Mouse (Mus musculus): ENCODE measurements around the gene Obsl1. TPM values are rescaled to one million over a fixed set of nuclear protein-coding genes. Genes with fewer than 3 reads are reported as not detected.

Obsl1 gene
- polyA plus RNA-seq, 1 experiment from 2014 or later: 75.1 TPM

DNA sequence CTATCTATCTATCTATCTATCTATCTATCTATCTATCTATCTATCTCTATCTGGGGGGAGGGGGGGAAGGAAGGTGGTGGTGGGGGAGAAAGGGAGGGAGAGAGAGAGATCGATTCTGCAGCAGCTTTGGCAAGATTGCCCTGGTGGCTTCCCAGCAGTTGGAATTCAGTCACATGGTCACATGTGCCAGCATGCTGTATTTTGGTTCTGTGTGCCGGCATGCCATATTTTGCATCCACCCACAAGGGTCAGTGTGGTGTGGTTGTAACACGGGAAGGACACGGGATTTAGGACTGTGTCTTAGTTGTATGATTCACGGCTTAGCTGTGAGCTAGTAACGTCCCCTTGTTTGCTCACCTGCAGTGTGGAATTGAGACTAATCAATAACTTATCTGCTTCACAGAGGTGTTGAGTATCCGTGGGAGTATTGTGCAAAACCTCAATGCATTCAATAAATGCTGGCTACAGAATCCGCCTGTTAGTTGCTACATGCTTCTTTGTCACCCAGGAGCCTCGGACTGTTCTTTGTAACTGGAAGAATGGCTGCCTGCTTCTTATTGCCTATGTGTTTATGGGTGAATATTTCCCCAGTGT is 32.4 kb upstream of the Obsl1 start:
- ATAC-seq (ENCODE audit: insufficient read depth, low FRiP score, low read depth): no peak; the same call in 1 of the 2 replicates
- H3K27ac ChIP-seq: 0 out of 2 replicates have a peak overlapping the region, but pooled peaks have one; percentile 31
- WGBS: 58% methylated on average over 9 of the region's 9 CpGs

DNA sequence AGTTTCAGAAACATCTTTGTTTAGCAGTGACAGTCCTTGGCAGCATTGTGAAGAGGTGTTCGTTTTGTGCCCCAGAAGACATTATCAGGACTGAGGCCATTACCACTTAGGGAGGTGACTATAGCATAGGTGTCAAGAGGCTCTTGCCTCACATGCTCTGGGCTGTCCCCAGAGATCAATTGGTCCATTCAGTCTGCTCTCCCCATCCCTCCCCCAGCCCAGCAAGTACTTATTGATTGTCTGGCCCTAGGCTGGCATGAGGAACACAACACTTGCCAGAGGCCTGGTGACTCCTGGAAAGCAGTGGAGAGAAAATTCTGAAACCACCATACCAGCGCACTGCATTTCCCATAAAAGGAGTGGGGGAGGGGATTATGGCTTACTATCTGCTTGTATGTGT is 31.3 kb upstream of the Obsl1 start:
- Histone ChIP-seq H3K27me3 (replicated peaks) (no peaks in the 10 kb centered on the region), H3K9me3 (no peaks in the 10 kb centered on the region), H3K9ac (no peak overlapping the region), H3K4me2 (no peak overlapping the region), H3K4me3 (replicated peaks) (no peak overlapping the region), H3K27ac (no peak overlapping the region), H3K4me1 (no peaks in the 10 kb centered on the region), H3K36me3 (peaks cover 26% of the 10 kb centered on the region; the same call in 1 of the 2 replicates)
- WGBS: 80% methylated on average over 2 of the region's 2 CpGs
- ATAC-seq (ENCODE audit: insufficient read depth, low FRiP score, low read depth): no peak

More for the DNA sequence above, 32.4 kb upstream of the Obsl1 start:
- Histone ChIP-seq H3K4me3 (replicated peaks) (no peak overlapping the region), H3K4me2 (no peak overlapping the region), H3K36me3 (peaks cover 20% of the 10 kb centered on the region; the same call in 1 of the 2 replicates), H3K4me1 (no peaks in the 10 kb centered on the region), H3K9me3 (no peaks in the 10 kb centered on the region), H3K9ac (no peak overlapping the region), H3K27me3 (replicated peaks) (no peaks in the 10 kb centered on the region)

DNA sequence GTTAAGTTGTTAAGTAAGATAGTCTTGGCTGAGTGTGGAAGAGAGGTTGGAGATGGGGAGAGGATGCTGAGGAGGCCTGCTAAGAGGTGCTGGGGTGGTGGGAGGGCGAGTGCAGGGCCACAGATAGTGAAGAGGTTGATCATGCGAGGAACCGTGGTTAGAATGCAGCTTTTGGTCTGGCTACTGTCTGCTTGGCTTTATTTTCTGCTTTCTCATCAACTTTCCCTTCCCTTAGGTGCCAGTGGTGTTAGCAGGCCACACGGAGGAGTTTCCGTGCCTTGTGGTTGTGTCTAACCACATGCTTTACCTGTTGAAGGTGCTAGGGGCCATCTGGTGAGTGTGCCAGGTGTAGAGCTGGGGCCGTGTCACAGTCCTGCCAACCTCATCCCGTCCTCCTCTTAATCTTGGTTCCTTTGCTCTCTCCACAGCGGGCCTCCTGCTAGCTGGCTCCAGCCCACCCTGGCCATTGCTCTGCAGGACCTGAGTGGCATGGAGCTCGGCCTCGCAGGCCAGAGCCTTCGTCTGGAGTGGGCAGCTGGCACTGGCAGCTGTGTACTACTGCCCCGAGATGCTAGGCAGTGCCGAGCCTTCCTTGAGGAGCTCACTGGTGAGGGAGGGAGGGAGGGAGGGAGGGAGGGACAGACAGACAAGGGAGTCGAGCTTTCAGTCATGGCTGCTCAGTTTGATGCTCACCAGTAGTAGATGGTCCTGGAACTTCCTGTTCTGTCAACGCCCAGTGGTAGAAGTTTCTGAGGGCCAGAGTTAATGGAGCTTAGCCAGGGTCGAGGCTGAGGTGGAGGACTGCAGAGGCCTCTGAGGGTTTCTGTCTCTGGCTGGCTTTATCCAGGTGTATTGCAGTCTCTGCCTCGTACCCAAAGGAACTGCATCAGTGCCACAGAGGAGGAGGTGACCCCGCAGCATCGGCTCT is 27.3 kb upstream of the Obsl1 start:
- Histone ChIP-seq H3K4me2 (no peak overlapping the region), H3K4me3 (replicated peaks) (no peak overlapping the region), H3K9ac (no peak overlapping the region), H3K36me3 (peaks cover 52% of the 10 kb centered on the region; the same call in 1 of the 2 replicates), H3K27ac (no peak overlapping the region), H3K9me3 (no peaks in the 10 kb centered on the region), H3K27me3 (replicated peaks) (no peaks in the 10 kb centered on the region), H3K4me1 (no peaks in the 10 kb centered on the region)
- WGBS: 90% methylated on average over 19 of the region's 19 CpGs
- no peak for ATAC-seq (ENCODE audit: insufficient read depth, low FRiP score, low read depth)

DNA sequence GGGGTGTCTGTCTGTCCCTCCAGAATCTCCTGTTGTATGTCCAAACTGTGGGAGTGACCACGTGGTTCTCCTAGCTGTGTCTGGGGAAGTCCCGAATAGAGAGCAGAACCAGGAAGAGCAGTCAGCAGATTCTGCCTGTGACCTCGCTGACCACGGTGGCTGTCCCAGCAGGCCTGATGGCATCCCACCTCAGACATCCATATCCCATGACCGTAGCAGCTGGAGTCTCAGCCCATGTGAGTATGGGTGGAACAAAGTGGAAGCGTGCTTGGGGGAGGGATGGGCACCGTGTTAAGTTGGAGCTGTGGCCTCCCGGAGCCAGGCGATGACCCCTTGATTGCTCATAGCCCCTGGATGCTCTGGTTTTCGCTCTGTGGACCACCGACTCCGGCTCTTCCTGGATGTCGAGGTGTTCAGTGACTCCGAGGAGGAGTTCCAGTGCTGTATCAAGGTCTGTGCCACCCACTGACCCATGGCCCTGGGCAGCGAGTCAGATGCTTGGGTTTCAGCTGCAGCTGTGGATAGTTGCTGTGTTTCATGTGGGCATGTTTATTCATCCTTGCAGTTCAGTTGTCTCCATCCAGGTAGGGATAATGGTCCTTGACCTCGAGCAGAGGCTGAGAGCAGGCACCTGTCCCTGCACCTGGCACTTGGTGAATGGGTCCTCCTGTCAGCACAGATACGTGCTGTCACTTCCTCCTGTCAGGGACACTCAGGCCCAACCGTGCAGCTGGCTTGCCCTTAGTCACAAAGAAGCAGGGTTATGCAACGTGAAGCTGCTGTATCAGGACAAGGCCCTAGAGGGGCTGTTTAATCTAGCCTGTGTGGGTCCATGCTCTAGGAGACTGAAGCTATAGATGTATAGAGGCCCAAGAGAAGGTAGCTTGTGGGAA is 26.3 kb upstream of the Obsl1 start:
- H3K9ac ChIP-seq: no peak overlapping the region
- no peak overlapping the region for H3K4me3 ChIP-seq (replicated peaks)
- H3K9me3 ChIP-seq: no peaks in the 10 kb centered on the region
- no peak overlapping the region for H3K4me2 ChIP-seq
- H3K27me3 ChIP-seq (replicated peaks): no peaks in the 10 kb centered on the region
- H3K36me3 ChIP-seq: peaks cover 59% of the 10 kb centered on the region; the same call in 1 of the 2 replicates
- no peaks in the 10 kb centered on the region for H3K4me1 ChIP-seq
- WGBS: 88% methylated on average over 19 of the region's 19 CpGs
- no peak overlapping the region for H3K27ac ChIP-seq
- no peak for ATAC-seq (ENCODE audit: insufficient read depth, low FRiP score, low read depth)

DNA sequence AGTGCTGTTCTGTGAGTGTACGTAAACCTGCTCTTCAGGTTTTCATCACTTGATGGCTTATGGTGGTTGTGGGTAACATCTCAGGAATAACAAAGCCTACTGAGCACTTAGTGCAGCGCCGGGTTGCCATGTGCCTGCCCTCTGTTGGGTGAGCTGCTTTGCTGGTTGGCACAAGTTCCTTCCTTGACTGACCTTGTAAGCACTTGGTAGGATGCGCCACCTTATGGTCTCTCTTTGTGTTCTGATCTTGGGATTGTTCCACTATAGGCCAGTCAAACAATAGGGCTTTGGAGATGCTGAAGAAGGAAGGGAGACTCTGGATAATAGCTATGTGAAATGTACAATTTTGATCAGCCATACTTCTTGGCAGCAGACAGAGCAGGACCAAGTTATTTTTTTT is 24.3 kb upstream of the Obsl1 start:
- Histone ChIP-seq H3K9ac (no peak overlapping the region), H3K4me1 (no peaks in the 10 kb centered on the region), H3K4me3 (replicated peaks) (no peak overlapping the region), H3K4me2 (no peak overlapping the region), H3K9me3 (no peaks in the 10 kb centered on the region), H3K27me3 (replicated peaks) (no peaks in the 10 kb centered on the region), H3K36me3 (peaks cover 52% of the 10 kb centered on the region; the same call in 1 of the 2 replicates), H3K27ac (no peak overlapping the region)
- WGBS: 73% methylated on average over 4 of the region's 4 CpGs
- no peak for ATAC-seq (ENCODE audit: insufficient read depth, low FRiP score, low read depth)

DNA sequence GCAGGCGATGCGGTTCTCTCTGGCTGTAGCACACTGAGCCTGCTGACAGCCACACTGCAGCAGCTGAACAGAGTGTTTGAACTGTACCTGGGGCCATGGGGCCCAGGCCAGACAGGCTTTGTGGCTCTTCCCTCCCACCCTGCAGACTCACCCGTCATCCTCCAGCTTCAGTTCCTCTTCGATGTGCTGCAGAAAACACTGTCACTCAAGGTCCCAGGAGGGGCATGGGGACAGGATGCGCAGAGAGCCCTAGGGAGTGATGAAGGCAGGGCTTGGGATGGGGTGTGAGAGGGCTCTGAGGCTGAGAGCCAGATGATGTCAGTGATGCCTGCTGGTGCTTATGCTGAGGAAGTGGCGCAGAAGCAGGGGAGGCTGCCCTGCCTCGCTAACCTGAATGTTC is 18.4 kb upstream of the Obsl1 start:
- no peaks in the 10 kb centered on the region for H3K9me3 ChIP-seq
- no peak overlapping the region for H3K27ac ChIP-seq
- no peak overlapping the region for H3K4me2 ChIP-seq
- H3K9ac ChIP-seq: no peak overlapping the region
- H3K4me1 ChIP-seq: peaks cover 13% of the 10 kb centered on the region
- H3K4me3 ChIP-seq (replicated peaks): no peak overlapping the region
- peaks cover 20% of the 10 kb centered on the region; the same call in 1 of the 2 replicates for H3K36me3 ChIP-seq
- no peak for ATAC-seq (ENCODE audit: insufficient read depth, low FRiP score, low read depth)
- WGBS: 83% methylated on average over 7 of the region's 7 CpGs
- H3K27me3 ChIP-seq (replicated peaks): no peaks in the 10 kb centered on the region

DNA sequence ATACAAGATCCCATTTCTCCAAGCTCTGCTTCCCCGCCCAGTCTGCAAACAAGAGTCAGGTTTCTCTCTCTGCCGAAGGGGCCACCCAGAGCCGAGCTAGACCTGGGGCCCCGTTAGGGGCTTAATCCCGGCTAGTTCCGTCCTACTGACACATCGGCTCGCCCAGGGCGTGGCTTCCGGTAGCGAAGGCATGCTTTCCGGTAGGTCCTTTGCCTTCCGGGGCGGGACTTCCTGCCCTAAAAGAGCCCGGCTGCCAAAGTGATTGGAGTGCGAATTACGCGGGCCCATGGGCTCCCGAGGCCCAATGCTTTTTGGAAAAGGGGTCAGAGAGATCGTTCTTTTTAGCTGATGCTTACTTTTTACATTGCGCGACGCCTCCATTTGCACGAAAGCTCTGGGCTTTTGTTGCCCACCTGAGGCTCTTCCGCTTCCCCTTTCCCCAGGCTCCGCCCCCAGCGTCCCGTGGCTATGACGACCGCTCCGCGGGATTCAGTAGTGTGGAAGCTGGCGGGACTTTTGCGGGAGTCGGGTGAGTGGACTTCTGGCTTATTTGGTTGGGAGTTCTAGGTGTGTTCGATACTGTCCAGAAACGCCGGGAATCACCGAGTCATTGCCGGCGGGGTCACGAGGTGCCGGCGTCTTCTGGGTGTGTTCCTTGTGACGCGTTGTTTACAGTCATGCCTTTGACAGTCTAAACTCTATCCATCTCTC is 15.2 kb upstream of the Obsl1 start, which contains the start of gene Stk11ip:
Stk11ip (plus strand) TSS at position 209 of the 711 bp plus-strand sequence.
- H3K9ac ChIP-seq: peak within 1 kb of the TSS; percentile 32; the same call in 1 of the 2 replicates
- WGBS: under 1% methylated on average over 46 of the region's 46 CpGs
- H3K4me1 ChIP-seq: peaks cover 22% of the 10 kb centered on the region
- H3K27me3 ChIP-seq (replicated peaks): no peaks in the 10 kb centered on the region
- peak within 1 kb of the TSS; percentile 99 for H3K27ac ChIP-seq
- peaks cover 3% of the 10 kb centered on the region; the same call in 1 of the 2 replicates for H3K36me3 ChIP-seq
- H3K4me2 ChIP-seq: peak within 1 kb of the TSS; percentile 67
- peak; percentile 96 for ATAC-seq (ENCODE audit: insufficient read depth, low FRiP score, low read depth)
- H3K4me3 ChIP-seq (replicated peaks): peak within 1 kb of the TSS; percentile 58
- H3K9me3 ChIP-seq: no peaks in the 10 kb centered on the region

DNA sequence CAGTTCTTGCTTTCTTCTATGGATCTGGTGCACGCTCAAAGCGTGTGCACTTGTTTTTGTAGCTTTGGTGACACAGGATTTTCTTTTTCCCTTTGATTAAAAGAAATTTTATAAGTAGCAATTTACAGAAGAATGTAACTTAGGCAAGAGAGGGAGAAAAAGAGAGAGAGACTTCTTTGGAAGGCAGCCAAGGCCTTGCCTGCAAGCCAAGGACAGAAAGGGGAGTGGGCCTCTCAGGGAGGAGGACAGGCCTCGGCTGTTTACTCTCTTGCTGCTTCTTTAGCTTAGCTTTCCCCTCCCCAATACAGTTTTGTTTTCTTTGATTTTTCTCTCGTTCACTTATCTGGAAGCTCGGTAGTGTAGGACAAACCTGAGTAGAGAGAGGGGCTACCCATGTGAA is 13.3 kb upstream of the Obsl1 start:
- WGBS: 32% methylated on average over 5 of the region's 5 CpGs
- ATAC-seq (ENCODE audit: insufficient read depth, low FRiP score, low read depth): no peak
- H3K4me2 ChIP-seq: 0 out of 2 replicates have a peak overlapping the region, but pooled peaks have one; percentile 22
- H3K4me1 ChIP-seq: peaks cover 22% of the 10 kb centered on the region
- no peaks in the 10 kb centered on the region for H3K36me3 ChIP-seq
- H3K9me3 ChIP-seq: no peaks in the 10 kb centered on the region
- peak overlapping the region; percentile 99 for H3K27ac ChIP-seq
- no peaks in the 10 kb centered on the region for H3K27me3 ChIP-seq (replicated peaks)
- H3K4me3 ChIP-seq (replicated peaks): no peak overlapping the region
- H3K9ac ChIP-seq: no peak overlapping the region

DNA sequence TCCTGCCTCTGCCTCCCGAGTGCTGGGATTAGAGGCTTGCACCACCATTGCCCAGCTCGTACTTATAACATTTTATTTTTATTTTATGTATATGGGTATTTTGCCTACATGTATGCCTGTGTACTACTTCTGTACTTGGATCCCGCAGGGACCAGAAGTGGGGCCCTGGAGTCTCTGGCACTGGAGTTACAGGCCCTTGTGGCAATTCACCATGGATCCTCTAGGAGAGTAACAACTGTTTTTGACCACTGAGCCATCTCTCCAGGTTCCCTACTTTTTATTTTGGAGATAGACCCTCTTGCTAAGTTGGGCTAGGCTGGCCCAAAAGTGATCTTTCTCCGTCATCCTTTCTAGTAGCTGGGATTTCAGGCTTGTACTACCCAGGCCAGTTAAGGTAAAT is 12.2 kb upstream of the Obsl1 start:
- H3K36me3 ChIP-seq: no peaks in the 10 kb centered on the region
- peak overlapping the region; percentile 70 for H3K27ac ChIP-seq
- no peak overlapping the region for H3K9ac ChIP-seq
- H3K4me1 ChIP-seq: peaks cover 22% of the 10 kb centered on the region
- no peaks in the 10 kb centered on the region for H3K9me3 ChIP-seq
- no peak overlapping the region for H3K4me3 ChIP-seq (replicated peaks)
- no peak for ATAC-seq (ENCODE audit: insufficient read depth, low FRiP score, low read depth)
- no peak overlapping the region for H3K4me2 ChIP-seq
- H3K27me3 ChIP-seq (replicated peaks): no peaks in the 10 kb centered on the region
- 96% methylated on average over 4 of the region's 4 CpGs for whole genome bisulfite sequencing

DNA sequence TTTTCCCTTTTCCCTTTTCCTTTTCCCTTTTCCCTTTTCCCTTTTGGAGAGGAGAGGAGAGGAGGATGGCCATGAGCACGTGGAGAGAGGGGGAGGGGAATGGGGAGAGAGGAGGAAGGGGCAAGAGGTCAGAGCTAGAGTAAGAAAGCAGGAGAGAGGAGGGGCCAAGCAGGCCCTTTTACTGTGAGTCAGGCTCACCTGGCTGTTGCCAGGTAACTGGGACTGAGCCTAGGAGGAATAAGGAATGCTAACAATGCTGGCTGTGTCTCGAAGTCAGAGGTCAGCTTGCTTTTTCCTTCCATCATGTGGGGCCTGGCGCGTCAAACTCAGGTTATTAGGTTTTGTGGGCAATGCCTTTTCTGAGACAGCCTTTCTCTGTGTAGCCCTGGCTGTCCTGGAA is 11.7 kb upstream of the Obsl1 start:
- no peak for ATAC-seq (ENCODE audit: insufficient read depth, low FRiP score, low read depth)
- peak overlapping the region; percentile 70 for H3K27ac ChIP-seq
- H3K4me1 ChIP-seq: peaks cover 22% of the 10 kb centered on the region
- no peaks in the 10 kb centered on the region for H3K27me3 ChIP-seq (replicated peaks)
- whole genome bisulfite sequencing: 33% methylated on average over 4 of the region's 4 CpGs
- H3K4me3 ChIP-seq (replicated peaks): no peak overlapping the region
- H3K36me3 ChIP-seq: no peaks in the 10 kb centered on the region
- no peak overlapping the region for H3K4me2 ChIP-seq
- H3K9me3 ChIP-seq: no peaks in the 10 kb centered on the region
- no peak overlapping the region for H3K9ac ChIP-seq

Data from stomach, embryonic 15.5 days (tissue).